Mouse (Mus musculus) liver, embryonic 11.5 days (tissue): Measurements from ENCODE around the gene Hacl1. TPM values are rescaled to one million over a fixed set of nuclear protein-coding genes. Genes with fewer than 3 reads are reported as not detected.

Experiments
- ATAC-seq: fragments of 200-750 bp; cut with Nextera tagmentation; replicated peaks from 2 replicates; pipeline ENCODE4 v1.8.0; 2017; ENCODE audit warnings: moderate number of reproducible peaks, mild to moderate bottlenecking, moderate TSS enrichment, moderate library complexity; ENCODE audit not compliant: low FRiP score
- DNase-seq: peaks from one replicate; pipeline ENCODE4 v3.0.0-alpha.2; 2017; ENCODE audit warnings: low spot score
- H3K27ac ChIP-seq: fragments of 300-500 bp; sonication (generic); 2 replicates; pipeline ENCODE4 v1.5.1; 2014; ENCODE audit warnings: mild to moderate bottlenecking, low read depth, low read length, control low read depth
- H3K27me3 ChIP-seq: fragments of 300-500 bp; sonication (generic); replicated peaks from 2 replicates; pipeline ENCODE4 v1.6.1; 2014; ENCODE audit warnings: low read length, mixed read lengths; ENCODE audit not compliant: control insufficient read depth, insufficient read depth
- H3K36me3 ChIP-seq: fragments of 300-500 bp; sonication (generic); 2 replicates; pipeline ENCODE4 v1.6.1; 2014; ENCODE audit warnings: mild to moderate bottlenecking, low read length, moderate library complexity, mixed read lengths; ENCODE audit not compliant: control insufficient read depth, insufficient read depth
- H3K4me1 ChIP-seq: fragments of 300-500 bp; sonication (generic); replicated peaks from 2 replicates; pipeline ENCODE4 v1.6.1; 2014; ENCODE audit warnings: low read length, mixed read lengths; ENCODE audit not compliant: control insufficient read depth, insufficient read depth
- H3K4me2 ChIP-seq: fragments of 300-500 bp; sonication (generic); 2 replicates; pipeline ENCODE4 v1.6.1; 2014; ENCODE audit warnings: mild to moderate bottlenecking, control low read depth, moderate library complexity
- H3K4me3 ChIP-seq: fragments of 300-500 bp; sonication (generic); 2 replicates; pipeline ENCODE4 v1.5.1; 2014; ENCODE audit warnings: low read depth, low read length, control low read depth
- H3K9ac ChIP-seq: fragments of 300-500 bp; sonication (generic); 2 replicates; pipeline ENCODE4 v1.6.1; 2014; ENCODE audit warnings: low read depth, low read length, control low read depth
- H3K9me3 ChIP-seq: fragments of 300-500 bp; sonication (generic); 2 replicates; pipeline ENCODE4 v1.6.1; 2016; ENCODE audit warnings: low read length, inconsistent platforms, mixed read lengths; ENCODE audit not compliant: control insufficient read depth
- WGBS: fragments of 180-500 bp; shearing (Covaris S2); extraction: QIAGEN DNeasy Blood & Tissue Kit; methylation state at CpG from one replicate; pipeline ENCODE4 v1.1.7; 2014; 5-methylcytosine and 5-hydroxymethylcytosine counted together
- polyA plus RNA-seq: library from polyadenylated mRNA; unstranded; fragments of >200 nt; fragmentation: Nextera tagmentation; extraction: Ambion mirVana; gene quantifications from 2 replicates; pipeline ENCODE4 v1.2.1, GENCODE M21; 2014

The Hacl1 gene
- polyA plus RNA-seq, 1 experiment from 2014 or later, result 10.5 TPM

DNA sequence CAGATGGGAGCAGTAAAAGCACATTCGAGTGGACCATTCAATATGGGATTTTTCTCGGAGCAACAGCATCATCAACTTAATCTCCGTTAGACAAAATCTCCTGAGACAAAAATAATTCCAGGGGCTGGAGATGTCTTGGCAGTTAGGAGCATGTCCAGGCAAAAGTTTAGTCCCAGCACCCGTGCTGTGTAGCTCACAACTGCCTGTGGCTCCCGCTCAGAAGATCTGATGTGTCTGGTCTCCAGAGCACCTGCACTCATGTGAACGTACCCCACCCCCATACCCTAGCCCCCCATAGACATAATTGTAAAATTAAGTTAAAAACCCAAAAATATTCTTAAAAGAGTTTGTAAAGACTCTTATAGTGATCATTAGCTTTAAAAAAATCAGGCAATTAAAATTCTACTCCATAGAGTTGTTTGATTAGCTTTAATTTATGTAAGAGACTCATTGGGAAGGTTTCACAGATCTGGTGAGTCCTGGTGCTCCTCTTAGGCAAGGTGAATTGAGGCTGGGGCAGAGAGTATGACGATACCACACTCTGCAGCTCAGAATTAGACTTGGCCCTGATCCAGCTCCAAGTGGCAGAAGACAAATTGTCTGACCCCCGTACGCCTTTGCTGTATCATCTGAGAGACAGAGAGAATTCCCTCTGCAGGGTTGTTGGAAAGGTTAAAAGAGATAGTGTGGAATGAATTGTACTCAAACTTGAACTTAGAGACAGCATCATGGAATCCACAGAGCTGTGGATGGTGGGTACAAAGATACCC, 62.9 kb downstream of the Hacl1 start:
- no peak overlapping the region for H3K27ac ChIP-seq
- ATAC-seq, result no peak

DNA sequence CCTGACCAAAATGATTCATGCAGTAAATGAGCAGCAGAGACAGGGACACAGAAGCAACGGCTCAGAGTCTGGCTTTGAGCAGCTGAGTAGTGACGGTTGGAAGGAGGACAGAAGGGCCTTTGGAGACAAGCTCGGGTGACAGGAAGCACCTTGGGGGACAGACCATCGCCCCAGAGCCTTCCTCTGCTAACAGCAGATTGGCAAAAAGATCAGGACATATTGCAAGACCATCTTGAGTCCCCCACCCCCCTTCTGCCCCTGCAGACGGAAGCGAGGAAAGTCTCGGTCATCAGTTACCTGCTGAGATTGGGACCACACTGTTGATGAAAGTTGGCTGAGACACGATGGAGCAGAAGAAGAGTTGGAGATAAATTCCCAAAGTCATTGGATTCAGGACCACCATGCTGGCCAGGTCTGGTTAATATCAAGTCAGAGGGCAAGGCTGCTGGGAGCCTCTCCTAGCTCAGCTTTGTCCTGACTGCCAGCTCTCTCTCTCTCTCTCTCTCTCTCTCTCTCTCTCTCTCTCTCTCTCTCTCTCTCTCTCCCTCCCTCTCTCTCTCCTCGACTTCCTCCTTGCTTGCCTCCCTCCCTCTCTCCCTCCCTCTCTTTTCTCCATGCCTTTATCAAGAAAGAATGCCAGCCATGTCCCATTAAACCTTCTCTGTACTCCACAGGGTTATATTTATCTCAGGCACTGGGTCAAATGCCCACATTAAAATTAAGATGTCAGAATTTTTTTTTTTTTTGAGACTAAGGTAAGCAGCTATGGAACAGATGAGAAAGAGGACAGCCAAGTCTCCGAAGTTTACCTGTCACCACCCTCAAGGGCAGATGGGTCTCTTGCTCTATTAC, 64.0 kb downstream of the Hacl1 start:
- Histone ChIP-seq H3K4me2 (no peak overlapping the region), H3K4me3 (no peak overlapping the region), H3K4me1 (no peaks in the 10 kb centered on the region; the same call in 1 of the 2 replicates), H3K36me3 (no peaks in the 10 kb centered on the region), H3K9me3 (no peaks in the 10 kb centered on the region), H3K27ac (no peak overlapping the region), H3K9ac (no peak overlapping the region), H3K27me3 (no peaks in the 10 kb centered on the region)
- ATAC-seq (no peak), DNase-seq (no peak)
- WGBS, result 34% methylated on average over 10 of the region's 10 CpGs

More for the DNA sequence above, 62.9 kb downstream of the Hacl1 start:
- DNase-seq, result no peak
- no peaks in the 10 kb centered on the region for H3K27me3 ChIP-seq
- H3K36me3 ChIP-seq, result no peaks in the 10 kb centered on the region
- H3K9me3 ChIP-seq, result no peaks in the 10 kb centered on the region
- H3K4me3 ChIP-seq, result no peak overlapping the region
- H3K4me2 ChIP-seq, result no peak overlapping the region
- no peak overlapping the region for H3K9ac ChIP-seq
- 67% methylated on average over 9 of the region's 9 CpGs for WGBS
- no peaks in the 10 kb centered on the region; the same call in 1 of the 2 replicates for H3K4me1 ChIP-seq

DNA sequence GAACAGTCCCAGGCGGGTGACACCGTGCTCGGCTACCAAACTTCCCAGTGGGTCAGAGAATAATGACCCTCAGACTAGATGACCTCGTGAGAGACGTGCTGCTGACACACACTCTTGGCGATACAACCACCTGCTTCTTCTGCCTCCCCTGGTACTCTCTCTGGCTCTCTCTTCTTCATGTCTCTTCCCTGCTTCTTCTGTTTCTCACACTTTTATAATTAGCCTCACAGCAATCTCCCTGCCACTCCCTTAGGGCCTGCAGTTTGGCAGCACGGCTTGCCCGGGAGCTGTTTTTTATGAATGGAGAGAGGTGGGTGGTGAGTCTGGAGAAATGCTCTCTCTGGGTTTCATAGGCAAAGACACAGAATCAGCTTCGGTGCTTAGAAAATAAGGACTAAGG, 65.2 kb downstream of the Hacl1 start:
- H3K9ac ChIP-seq, result no peak overlapping the region
- peaks cover 3% of the 10 kb centered on the region for H3K4me1 ChIP-seq

DNA sequence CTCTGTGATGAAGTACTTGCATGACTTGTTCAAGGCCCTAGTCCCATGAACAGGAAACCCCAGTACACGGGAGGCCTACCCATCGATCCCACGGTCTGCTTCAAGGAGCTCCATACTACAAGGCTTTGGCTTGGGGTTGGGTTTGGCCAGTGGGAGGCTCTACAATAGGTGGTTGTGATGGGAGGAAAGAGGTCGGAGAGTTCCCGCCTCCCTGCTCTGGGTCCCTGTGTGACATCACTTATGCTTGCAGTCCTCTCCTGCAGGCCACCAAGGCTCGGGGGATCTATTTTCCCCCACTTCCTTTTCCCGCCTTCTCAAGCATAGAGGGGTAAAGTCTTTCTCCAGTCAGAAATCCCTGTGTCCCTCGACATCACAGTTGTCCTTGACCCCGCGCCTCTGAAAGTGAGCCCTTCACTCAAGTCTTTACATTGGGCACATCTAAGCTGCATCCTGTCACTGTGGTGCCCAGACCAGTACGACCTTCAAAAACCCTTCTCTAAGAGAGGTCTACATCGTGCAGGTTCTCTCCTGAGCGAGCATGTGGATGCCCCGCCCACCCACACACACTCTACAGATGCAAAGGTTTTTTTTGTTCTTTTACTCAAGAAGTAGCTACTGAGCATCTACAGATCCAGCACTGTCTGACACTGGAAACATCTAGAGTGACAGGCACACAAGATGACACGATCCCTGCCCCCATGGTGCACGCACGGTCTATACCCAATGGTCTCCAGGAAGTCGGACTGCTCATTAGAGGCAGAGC, 66.0 kb downstream of the Hacl1 start:
- Histone ChIP-seq H3K36me3 (no peaks in the 10 kb centered on the region), H3K4me2 (no peak overlapping the region), H3K27me3 (no peaks in the 10 kb centered on the region), H3K9me3 (no peaks in the 10 kb centered on the region), H3K9ac (no peak overlapping the region), H3K4me1 (peaks cover 11% of the 10 kb centered on the region), H3K4me3 (no peak overlapping the region), H3K27ac (no peak overlapping the region)
- no peak for ATAC-seq
- 86% methylated on average over 18 of the region's 18 CpGs for WGBS
- DNase-seq, result no peak

More for the DNA sequence above, 65.2 kb downstream of the Hacl1 start:
- Histone ChIP-seq H3K27ac (no peak overlapping the region), H3K36me3 (no peaks in the 10 kb centered on the region), H3K4me3 (no peak overlapping the region), H3K27me3 (no peaks in the 10 kb centered on the region), H3K4me2 (no peak overlapping the region), H3K9me3 (no peaks in the 10 kb centered on the region)
- no peak for ATAC-seq
- 76% methylated on average over 9 of the region's 9 CpGs for WGBS
- no peak for DNase-seq

DNA sequence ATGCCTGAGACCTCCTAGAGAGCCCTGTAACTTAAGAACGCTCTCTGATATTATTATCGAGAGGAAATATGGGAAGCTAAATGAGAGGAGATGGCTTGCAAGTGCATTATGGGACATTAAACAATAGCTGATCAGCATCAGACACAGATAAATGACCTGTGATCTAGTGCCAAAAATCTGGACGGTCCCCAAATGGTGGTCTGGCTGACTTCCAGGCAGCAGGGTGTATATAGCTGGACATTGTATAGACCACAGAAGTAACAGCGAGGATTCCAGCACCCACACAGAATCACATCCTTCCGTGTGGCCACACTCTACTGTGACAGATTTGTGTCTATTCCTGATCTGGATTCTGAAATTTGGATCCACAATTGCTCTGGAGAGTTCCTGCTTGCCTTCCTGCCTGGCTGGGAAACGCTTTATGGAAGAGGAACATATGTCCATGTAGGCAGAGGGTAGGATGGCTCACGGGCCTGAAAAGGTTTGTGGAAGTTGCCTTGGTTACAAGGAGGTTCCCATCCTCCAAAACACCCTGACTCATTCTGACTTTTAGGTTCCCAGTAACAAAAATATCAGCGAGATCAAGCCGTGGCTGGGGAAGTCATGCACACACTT, 68.4 kb downstream of the Hacl1 start:
- Histone ChIP-seq H3K4me3 (no peak overlapping the region), H3K4me2 (no peak overlapping the region), H3K36me3 (no peaks in the 10 kb centered on the region), H3K4me1 (peaks cover 20% of the 10 kb centered on the region), H3K27ac (no peak overlapping the region), H3K9ac (no peak overlapping the region), H3K9me3 (no peaks in the 10 kb centered on the region), H3K27me3 (no peaks in the 10 kb centered on the region)
- DNase-seq, result no peak
- no peak for ATAC-seq
- WGBS, result 79% methylated on average over 9 of the region's 9 CpGs

DNA sequence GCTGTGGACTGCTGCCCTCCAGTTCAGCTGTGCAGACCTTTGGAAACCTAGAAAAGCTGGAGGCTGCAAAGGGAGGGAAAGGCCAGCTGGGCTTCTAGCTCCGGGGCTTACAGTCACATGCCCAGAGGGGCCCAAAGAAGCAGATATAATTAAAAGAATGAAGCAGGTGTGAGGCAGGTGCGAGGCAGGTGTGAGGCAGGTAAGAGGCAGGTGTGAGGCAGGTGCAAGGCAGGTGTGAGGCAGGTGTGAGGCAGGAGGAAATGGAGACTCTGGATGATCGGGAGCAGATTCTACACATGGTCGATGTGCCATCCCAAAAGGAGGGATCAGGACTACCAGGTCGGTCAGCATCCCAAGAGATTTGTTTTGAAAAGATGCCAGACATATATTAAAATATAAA, 69.7 kb downstream of the Hacl1 start:
- Histone ChIP-seq H3K4me1 (peaks cover 20% of the 10 kb centered on the region), H3K4me2 (no peak overlapping the region), H3K9me3 (no peaks in the 10 kb centered on the region), H3K27ac (no peak overlapping the region), H3K9ac (no peak overlapping the region), H3K36me3 (no peaks in the 10 kb centered on the region), H3K4me3 (no peak overlapping the region), H3K27me3 (no peaks in the 10 kb centered on the region)
- 86% methylated on average over 5 of the region's 5 CpGs for WGBS
- DNase-seq, result no peak
- ATAC-seq, result no peak

DNA sequence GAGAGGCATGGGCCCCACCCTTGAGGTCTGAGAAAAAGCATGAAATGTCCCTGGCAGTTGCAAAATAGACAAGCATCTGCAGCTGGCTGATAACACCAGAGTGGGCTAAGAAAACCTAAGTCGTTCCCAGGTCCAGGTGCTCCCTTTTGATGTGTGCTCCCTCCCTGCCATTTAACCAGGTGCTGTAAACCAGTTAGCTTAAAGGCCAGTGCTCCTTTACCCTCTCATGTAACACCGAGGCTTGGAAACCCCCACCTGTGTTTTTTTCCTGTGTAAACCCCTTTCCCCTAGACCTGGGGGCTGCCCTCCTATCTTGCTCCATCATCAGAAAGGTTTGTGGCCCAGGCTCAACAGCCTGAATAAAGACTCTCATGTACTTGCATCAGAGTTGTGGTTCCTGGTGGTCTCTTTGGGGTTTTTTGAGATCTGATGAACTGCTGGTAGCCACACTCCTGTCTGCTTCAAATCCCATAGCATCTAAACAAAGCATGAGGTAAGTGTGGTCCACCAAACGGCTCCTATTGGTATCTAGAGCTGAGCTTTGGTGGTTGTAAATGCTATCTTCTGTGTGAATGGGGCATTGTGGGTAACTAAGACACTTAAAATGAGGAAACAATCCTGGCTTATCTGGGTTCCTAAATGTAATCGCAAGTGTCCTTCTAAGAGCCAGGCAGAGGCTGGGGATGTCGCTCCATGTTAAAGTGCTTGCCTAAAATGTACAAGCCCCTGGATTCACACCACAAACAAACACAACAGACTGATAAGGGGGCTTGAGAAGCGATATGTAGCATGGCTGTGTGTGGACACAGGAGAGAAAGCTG, 70.7 kb downstream of the Hacl1 start:
- peak; percentile 68 for ATAC-seq
- DNase-seq, result no peak
- Histone ChIP-seq H3K4me3 (no peak overlapping the region), H3K27me3 (no peaks in the 10 kb centered on the region), H3K9me3 (no peaks in the 10 kb centered on the region), H3K36me3 (no peaks in the 10 kb centered on the region), H3K4me2 (no peak overlapping the region), H3K9ac (no peak overlapping the region), H3K27ac (no peak overlapping the region; the same call in 1 of the 2 replicates), H3K4me1 (peaks cover 22% of the 10 kb centered on the region)
- WGBS, result 28% methylated on average over 6 of the region's 6 CpGs
